Mouse (Mus musculus) CH12.LX (cell line): ENCODE measurements around the gene Rcan2. TPM values are rescaled to one million over a fixed set of nuclear protein-coding genes. Genes with fewer than 3 reads are reported as not detected.

Source experiments
- DNase-seq: peaks from one replicate; pipeline ENCODE4 v3.0.0-alpha.2; 2013; ENCODE audit errors: extremely low read depth
- H3K27ac ChIP-seq: 2 replicates; pipeline ENCODE4 v1.5.1; 2012; ENCODE audit warnings: low read depth, mild to moderate bottlenecking, control low read depth, moderate library complexity; ENCODE audit not compliant: insufficient read depth
- H3K27me3 ChIP-seq: replicated peaks from 2 replicates; pipeline ENCODE3; 2012; ENCODE audit warnings: inconsistent platforms
- H3K36me3 ChIP-seq, 2 experiments: replicated peaks in 1 of 2; 2 replicates each; pipeline versions ENCODE3 to v1.6.1; 2012; ENCODE audit warnings: inconsistent platforms in 1 of 2, low read length in 1 of 2, mild to moderate bottlenecking in 1 of 2, mixed read lengths in 1 of 2, moderate library complexity in 1 of 2; ENCODE audit not compliant: control insufficient read depth in 1 of 2, insufficient read depth in 1 of 2
- H3K4me1 ChIP-seq, 2 experiments: 2 replicates each; pipeline ENCODE4 v1.6.1; 2012; ENCODE audit warnings: inconsistent platforms in 1 of 2, moderate library complexity in 1 of 2; ENCODE audit not compliant: insufficient read depth in 2 of 2, control insufficient read depth in 1 of 2
- H3K4me2 ChIP-seq: 2 replicates; pipeline ENCODE4 v1.6.1; 2012; ENCODE audit warnings: low read depth, mild to moderate bottlenecking, control low read depth; ENCODE audit not compliant: poor library complexity, insufficient read depth, severe bottlenecking
- H3K4me3 ChIP-seq, 3 experiments: fragments of 150-350 bp in 1 of 3; sonication (generic) in 1 of 3; replicated peaks in 1 of 3; 2 replicates each; pipeline versions ENCODE3 to v1.5.1; 2011 to 2012; ENCODE audit warnings: low read depth in 2 of 3, low read length in 2 of 3, mild to moderate bottlenecking in 2 of 3, moderate library complexity in 2 of 3, control low read depth in 1 of 3, improper control_type of control experiment in 1 of 3, inconsistent platforms in 1 of 3, mixed read lengths in 1 of 3; ENCODE audit not compliant: poor library complexity in 1 of 3
- H3K79me2 ChIP-seq: replicated peaks from 2 replicates; pipeline ENCODE4 v1.6.1; 2012; ENCODE audit warnings: mild to moderate bottlenecking, moderate library complexity; ENCODE audit not compliant: control insufficient read depth, poor library complexity, insufficient read depth, severe bottlenecking; ENCODE audit errors: extremely low read depth
- H3K9ac ChIP-seq: 2 replicates; pipeline ENCODE4 v1.6.1; 2012; ENCODE audit warnings: low read depth, mild to moderate bottlenecking, control low read depth, moderate library complexity; ENCODE audit not compliant: insufficient read depth
- H3K9me3 ChIP-seq: replicated peaks from 2 replicates; pipeline ENCODE3; 2012; ENCODE audit warnings: low read length, inconsistent platforms, mixed read lengths
- BHLHE40 ChIP-seq: IDR thresholded peaks from 2 replicates; pipeline ENCODE4 v1.6.1; 2011; ENCODE audit warnings: mild to moderate bottlenecking, low read depth, low read length, improper control_type of control experiment
- CHD1 ChIP-seq: IDR thresholded peaks from 2 replicates; pipeline ENCODE4 v1.6.1; 2012; ENCODE audit warnings: low read depth, low read length, improper control_type of control experiment, inconsistent platforms
- CTCF ChIP-seq, 2 experiments: IDR thresholded peaks in 1 of 2; conservative IDR thresholded peaks in 1 of 2; 2 replicates each; pipeline ENCODE4 v1.5.1; 2011 to 2012; ENCODE audit warnings: low read depth in 2 of 2, low read length in 2 of 2, improper control_type of control experiment in 1 of 2, inconsistent platforms in 1 of 2, mild to moderate bottlenecking in 1 of 2, moderate library complexity in 1 of 2
- ETS1 ChIP-seq: conservative IDR thresholded peaks from 2 replicates; pipeline ENCODE4 v1.6.1; 2012; ENCODE audit warnings: low read depth, mild to moderate bottlenecking, inconsistent platforms, low read length, improper control_type of control experiment, moderate library complexity
- HCFC1 ChIP-seq: IDR thresholded peaks from 2 replicates; pipeline ENCODE4 v1.6.1; 2012; ENCODE audit warnings: low read depth, mild to moderate bottlenecking, inconsistent platforms, low read length, improper control_type of control experiment
- IRF4 ChIP-seq: IDR thresholded peaks from 2 replicates; pipeline ENCODE4 v1.6.1; 2014; ENCODE audit warnings: low read depth, mild to moderate bottlenecking, inconsistent platforms, low read length, improper control_type of control experiment
- JUND ChIP-seq: conservative IDR thresholded peaks from 2 replicates; pipeline ENCODE4 v1.6.1; 2011; ENCODE audit warnings: low read depth, low read length, improper control_type of control experiment
- KAT2A ChIP-seq: IDR thresholded peaks from 2 replicates; pipeline ENCODE4 v1.6.1; 2012; ENCODE audit warnings: low read length, improper control_type of control experiment, inconsistent platforms; ENCODE audit not compliant: insufficient replicate concordance
- MAFK ChIP-seq: IDR thresholded peaks from 2 replicates; pipeline ENCODE4 v1.6.1; 2011; ENCODE audit warnings: low read length, improper control_type of control experiment; ENCODE audit not compliant: insufficient replicate concordance
- MEF2A ChIP-seq: IDR thresholded peaks from 2 replicates; pipeline ENCODE4 v1.6.1; 2014; ENCODE audit warnings: low read depth, mild to moderate bottlenecking, inconsistent platforms, low read length, improper control_type of control experiment, borderline replicate concordance
- MXI1 ChIP-seq: IDR thresholded peaks from 2 replicates; pipeline ENCODE4 v1.6.1; 2011; ENCODE audit warnings: mild to moderate bottlenecking, low read depth, low read length, improper control_type of control experiment
- NELFE ChIP-seq: IDR thresholded peaks from 2 replicates; pipeline ENCODE4 v1.6.1; 2011; ENCODE audit warnings: low read depth, low read length, improper control_type of control experiment
- NRF1 ChIP-seq: IDR thresholded peaks from 2 replicates; pipeline ENCODE4 v1.6.1; 2014; ENCODE audit warnings: low read depth, mild to moderate bottlenecking, inconsistent platforms, low read length, improper control_type of control experiment, moderate library complexity
- PAX5 ChIP-seq: IDR thresholded peaks from 2 replicates; pipeline ENCODE4 v1.6.1; 2012; ENCODE audit warnings: low read length, inconsistent platforms, mixed read lengths
- POLR2A ChIP-seq: IDR thresholded peaks from 2 replicates; pipeline ENCODE4 v1.6.1; 2011; ENCODE audit warnings: low read depth, mild to moderate bottlenecking, improper control_type of control experiment, low read length
- RAD21 ChIP-seq: IDR thresholded peaks from 2 replicates; pipeline ENCODE4 v1.6.1; 2011; ENCODE audit warnings: low read depth, mild to moderate bottlenecking, low read length, improper control_type of control experiment, moderate library complexity
- RCOR1 ChIP-seq: conservative IDR thresholded peaks from 2 replicates; pipeline ENCODE4 v1.6.1; 2012; ENCODE audit warnings: low read depth, mild to moderate bottlenecking, inconsistent platforms, low read length, improper control_type of control experiment
- SMC3 ChIP-seq: IDR thresholded peaks from 2 replicates; pipeline ENCODE4 v1.6.1; 2011; ENCODE audit warnings: low read depth, low read length, improper control_type of control experiment
- TBP ChIP-seq: conservative IDR thresholded peaks from 2 replicates; pipeline ENCODE4 v1.6.1; 2011; ENCODE audit warnings: low read depth, low read length, improper control_type of control experiment
- TCF12 ChIP-seq: IDR thresholded peaks from 2 replicates; pipeline ENCODE4 v1.6.1; 2014; ENCODE audit warnings: low read depth, mild to moderate bottlenecking, inconsistent platforms, low read length, improper control_type of control experiment
- USF2 ChIP-seq: conservative IDR thresholded peaks from 2 replicates; pipeline ENCODE4 v1.6.1; 2011; ENCODE audit warnings: low read depth, low read length, improper control_type of control experiment
- ZC3H11A ChIP-seq: IDR thresholded peaks from 2 replicates; pipeline ENCODE4 v1.6.1; 2012; ENCODE audit warnings: low read depth, mild to moderate bottlenecking, inconsistent platforms, low read length, improper control_type of control experiment
- ZMIZ1 ChIP-seq: IDR thresholded peaks from 2 replicates; pipeline ENCODE4 v1.6.1; 2012; ENCODE audit warnings: low read depth, mild to moderate bottlenecking, inconsistent platforms, low read length, improper control_type of control experiment
- ZNF384 ChIP-seq: IDR thresholded peaks from 2 replicates; pipeline ENCODE4 v1.6.1; 2012; ENCODE audit warnings: low read depth, low read length, improper control_type of control experiment, inconsistent platforms
- dilution Hi-C: fragments of 300-500 bp; cut with MboI; formaldehyde crosslinking; loops from 2 replicates; pipeline ENCODE4 v1.14.3; 2020; ENCODE audit warnings: low sequenced_read_pairs; ENCODE audit not compliant: extremely low pct_unique_long_range_greater_than_20kb, extremely low pct_ligation_motif_present
- in situ Hi-C: fragments of 300-500 bp; cut with MboI; formaldehyde crosslinking; loops from 3 replicates; pipeline ENCODE4 v1.14.3; 2019; ENCODE audit warnings: low sequenced_read_pairs, low pct_ligation_motif_present, low pct_unique_long_range_greater_than_20kb, mixed read lengths
- polyA plus RNA-seq: library from polyadenylated mRNA; unstranded; fragments of >175 nt; gene quantifications from 2 replicates; pipeline ENCODE4 v1.2.1, GENCODE M21; 2012; ENCODE audit warnings: low read depth; ENCODE audit not compliant: insufficient read length
- total RNA-seq, 2 experiments: library from RNA; depleted of rRNA; stranded (reverse); fragments of 300-350 nt in 1 of 2; fragments of >200 nt in 1 of 2; gene quantifications; 2 replicates each; pipeline ENCODE4 v1.2.3; 2012 to 2014

The Rcan2 gene
- total and polyA plus RNA-seq, 3 experiments: 0.32 to 1.5 TPM; not detected in 1

DNA sequence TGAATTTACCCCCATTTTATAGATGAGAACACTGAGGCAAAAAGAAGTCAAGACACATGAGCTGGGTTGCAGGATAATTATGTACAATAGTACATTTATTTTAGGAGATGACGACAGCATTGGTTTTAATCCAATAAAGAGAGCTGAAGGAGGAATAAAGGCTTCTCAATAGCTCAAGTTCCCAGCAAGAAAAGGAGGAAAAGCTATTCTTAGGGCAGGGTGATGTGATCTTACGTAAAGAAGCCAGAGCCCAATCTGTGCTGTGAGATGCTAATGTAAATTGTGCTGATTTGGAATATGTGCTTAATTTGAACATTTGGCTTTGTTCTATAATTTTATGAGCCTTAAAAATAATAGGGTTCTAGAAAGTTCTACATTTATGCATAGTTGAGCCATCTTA, 176.4 kb downstream of the Rcan2 start:
- Histone ChIP-seq H3K27ac (no peak overlapping the region), H3K4me1 (peaks cover 0 to 5% of the 10 kb centered on the region in 2 experiments; a peak in 1 of 4 replicates), H3K9ac (no peak overlapping the region), H3K9me3 (no peaks in the 10 kb centered on the region), H3K27me3 (no peaks in the 10 kb centered on the region), H3K4me3 (no peak overlapping the region), H3K79me2 (no peaks in the 10 kb centered on the region), H3K4me2 (no peak overlapping the region), H3K36me3 (no peaks in the 10 kb centered on the region)
- dilution Hi-C loops (no loop called here), in situ Hi-C loops (no loop called here)
- DNase-seq: no peak
- TF ChIP-seq HCFC1 (no peak), POLR2A (no peak), RCOR1 (no peak), CHD1 (no peak), MXI1 (no peak), IRF4 (no peak), NRF1 (no peak), CTCF (conservative IDR thresholded peaks at IDR 0.05 in 1 of 2, IDR thresholded peaks at IDR 0.05 in 1 of 2; ENCODE audit: low read depth in 2 of 2, low read length in 2 of 2) (no peak), ZNF384 (no peak)

DNA sequence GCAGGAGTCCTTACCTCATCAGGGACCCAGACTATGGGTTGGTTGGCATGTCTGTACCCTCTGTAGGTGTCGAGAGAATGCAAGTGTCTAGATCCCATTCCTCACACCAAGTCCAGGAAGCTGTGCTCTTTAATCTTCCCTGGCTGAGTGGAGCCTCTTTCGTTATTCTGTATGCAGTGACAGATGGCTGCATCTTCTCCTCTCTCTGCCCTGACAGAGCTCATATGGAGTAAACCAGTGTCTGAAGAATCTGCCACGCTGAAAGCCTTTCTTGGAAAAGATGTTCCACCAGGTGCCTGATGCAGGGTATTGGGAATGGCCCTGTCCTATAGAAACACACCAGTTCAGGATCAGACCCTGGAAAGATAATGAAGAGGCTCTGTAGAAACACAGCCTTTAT, 178.8 kb downstream of the Rcan2 start:
- no peak for DNase-seq
- Histone ChIP-seq H3K27ac (no peak overlapping the region), H3K4me1 (peaks cover 0 to 7% of the 10 kb centered on the region in 2 experiments; a peak in 1 of 4 replicates), H3K9ac (no peak overlapping the region), H3K4me2 (no peak overlapping the region), H3K79me2 (no peaks in the 10 kb centered on the region), H3K4me3 (no peak overlapping the region), H3K9me3 (no peaks in the 10 kb centered on the region), H3K36me3 (no peaks in the 10 kb centered on the region), H3K27me3 (no peaks in the 10 kb centered on the region)
- TF ChIP-seq MAFK (no peak), NELFE (no peak), RCOR1 (no peak), BHLHE40 (no peak), ZNF384 (no peak), TBP (no peak), JUND (no peak), ETS1 (no peak), PAX5 (no peak), ZC3H11A (no peak), TCF12 (no peak), ZMIZ1 (no peak), RAD21 (no peak), KAT2A (no peak), MEF2A (no peak), USF2 (no peak), SMC3 (no peak)
- dilution Hi-C loops: no loop called here
- in situ Hi-C loops: no loop called here
